Mouse (Mus musculus): ENCODE results near the gene Bbs7.

The Bbs7 gene

DNA sequence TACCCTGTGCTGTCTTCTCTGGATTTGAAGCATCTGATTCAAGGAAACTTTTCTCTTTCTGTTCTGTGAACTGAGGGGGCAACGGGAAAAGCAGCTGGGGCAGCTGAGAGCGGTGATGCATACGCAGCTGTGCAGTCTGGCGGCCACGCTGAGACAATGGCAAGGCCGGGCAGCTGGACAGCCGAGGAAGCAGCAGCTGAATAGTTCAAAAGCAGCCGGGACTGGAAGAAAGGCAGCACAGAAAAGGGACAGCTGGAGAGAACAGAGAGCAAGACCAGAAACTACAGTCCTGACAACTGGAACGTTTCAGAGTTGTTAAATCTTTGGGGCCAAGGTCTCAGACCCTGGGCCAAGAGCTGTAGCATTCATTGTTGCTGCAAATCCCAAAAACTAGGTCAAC lies 61.9 kb downstream of the Bbs7 start:
- DNase-seq: peak; percentile 20

- no peak for DNase-seq
These were observed 68.3 kb downstream of the Bbs7 start for GRCm38 (mm10) chr3:36544961-36545360.

DNA sequence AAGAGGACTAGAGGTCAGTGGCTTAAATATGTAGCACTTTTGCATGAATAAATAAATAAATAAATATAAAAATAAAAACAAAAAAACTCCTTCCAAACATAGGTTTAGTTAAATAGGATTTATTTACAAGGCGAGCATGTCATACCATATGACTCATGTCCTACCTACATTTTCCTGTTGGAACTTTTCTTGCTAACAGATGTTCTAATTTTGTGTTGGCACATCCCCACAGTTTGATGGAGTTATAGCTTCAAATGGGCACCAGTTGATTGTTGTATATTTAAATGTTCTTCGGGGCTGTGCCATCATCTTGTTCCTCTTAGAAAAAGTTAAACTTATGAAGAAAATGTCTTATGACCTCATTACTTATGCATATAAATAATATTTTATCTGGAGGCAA lies 71.9 kb downstream of the Bbs7 start:
- DNase-seq: no peak

DNA sequence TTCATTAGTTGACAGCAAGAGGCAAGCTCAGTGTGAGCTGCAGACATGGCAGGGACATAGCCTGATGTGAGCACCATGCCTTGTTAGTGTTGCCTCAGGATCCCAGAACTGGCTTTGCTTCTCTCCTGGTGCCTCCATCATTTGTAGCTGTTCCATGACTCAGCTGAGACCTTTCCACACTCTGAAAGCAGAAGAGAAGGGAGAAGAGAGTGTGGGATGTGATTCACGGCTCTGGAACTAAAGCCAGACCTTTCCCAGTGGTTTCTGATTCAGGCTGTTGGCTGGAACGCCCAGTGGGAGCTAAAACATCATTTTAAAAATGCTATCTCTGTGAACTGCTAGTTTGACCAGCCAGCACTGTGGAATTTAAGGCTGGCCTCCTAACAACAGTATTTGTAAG lies 72.5 kb downstream of the Bbs7 start:
- peak; percentile 65 for DNase-seq

DNA sequence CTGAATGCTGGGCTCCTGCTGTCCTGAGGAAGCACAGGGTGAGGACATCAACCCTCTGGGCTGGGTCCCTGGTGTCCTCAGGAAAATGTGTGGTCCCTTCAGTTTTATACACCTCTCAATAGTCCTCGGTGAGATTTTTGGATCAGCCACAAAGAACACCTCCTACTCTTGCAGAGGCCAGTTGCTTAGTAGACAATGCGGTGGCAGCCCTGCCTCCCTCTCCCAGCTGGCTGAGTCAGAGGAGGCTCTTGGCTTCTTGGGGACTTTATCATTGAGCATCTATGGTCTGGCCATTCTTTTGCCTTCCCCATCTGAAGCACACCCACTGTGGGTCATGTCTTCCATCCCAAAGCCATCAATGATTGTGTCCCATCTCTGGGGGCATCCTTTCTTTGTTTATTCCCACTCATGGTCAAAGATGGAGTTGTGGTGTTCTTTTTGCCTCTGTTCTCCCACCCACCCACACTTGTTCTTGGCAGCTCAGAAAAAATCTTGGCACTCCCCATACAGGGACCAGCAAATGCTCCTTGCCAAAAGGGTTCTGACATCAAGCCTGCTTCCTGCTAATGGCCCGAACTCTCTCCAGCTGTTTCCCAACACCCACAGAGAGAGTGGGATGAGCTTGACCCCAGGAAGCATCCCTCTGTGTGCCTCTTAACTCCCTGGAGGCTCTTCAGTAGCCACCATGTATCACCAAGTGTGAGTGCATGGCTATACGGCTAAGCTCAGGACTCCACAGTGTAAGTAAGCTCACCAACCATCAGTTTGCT lies 75.4 kb downstream of the Bbs7 start:
- peak; percentile 61 for DNase-seq

- no peak for DNase-seq
These were observed 77.2 kb downstream of the Bbs7 start for GRCm38 (mm10) chr3:36536041-36536440.

DNA sequence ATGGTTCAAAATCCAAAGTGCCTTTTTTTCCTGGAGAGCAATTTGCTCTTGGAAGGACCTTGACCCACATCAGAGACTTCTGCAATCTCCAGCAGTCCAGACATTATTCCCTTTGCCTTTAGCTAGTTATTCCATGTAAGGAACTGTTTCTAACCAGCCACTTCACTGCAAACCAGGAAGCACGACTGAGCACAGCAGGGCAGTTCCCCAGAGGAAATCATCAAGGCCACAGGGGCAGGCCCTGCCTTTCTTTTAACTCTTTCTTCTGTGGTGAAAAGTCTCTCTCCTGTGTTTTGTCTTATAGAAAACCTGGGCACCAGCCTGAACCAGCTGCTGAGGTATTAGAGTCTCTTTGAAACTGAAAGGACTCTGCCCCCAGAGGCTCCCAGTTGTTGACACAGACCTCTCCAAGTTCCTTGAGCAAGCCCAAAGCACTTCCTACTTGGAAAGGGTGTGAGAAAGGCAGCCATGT lies 80.0 kb downstream of the Bbs7 start:
- no peak for DNase-seq

DNA sequence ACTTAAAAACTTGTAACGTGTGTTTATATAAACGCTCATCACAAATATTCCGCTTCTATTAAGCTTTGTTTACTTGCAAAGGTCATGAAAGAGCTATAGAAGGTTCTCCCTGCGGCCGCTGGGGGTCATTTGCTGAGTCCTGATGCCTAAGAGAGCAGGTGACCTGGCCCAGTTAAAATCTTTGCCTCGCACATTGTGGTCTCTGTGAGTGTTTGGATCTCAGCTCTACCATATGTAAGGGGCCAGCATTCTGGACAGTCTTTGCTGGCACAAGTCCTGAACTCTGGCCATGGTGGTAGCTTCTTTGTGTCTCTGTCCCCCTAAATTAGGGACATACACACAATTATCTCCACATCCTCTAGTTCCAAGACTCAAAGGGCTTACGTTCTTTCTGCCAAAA lies 80.5 kb downstream of the Bbs7 start:
- DNase-seq: no peak

DNA sequence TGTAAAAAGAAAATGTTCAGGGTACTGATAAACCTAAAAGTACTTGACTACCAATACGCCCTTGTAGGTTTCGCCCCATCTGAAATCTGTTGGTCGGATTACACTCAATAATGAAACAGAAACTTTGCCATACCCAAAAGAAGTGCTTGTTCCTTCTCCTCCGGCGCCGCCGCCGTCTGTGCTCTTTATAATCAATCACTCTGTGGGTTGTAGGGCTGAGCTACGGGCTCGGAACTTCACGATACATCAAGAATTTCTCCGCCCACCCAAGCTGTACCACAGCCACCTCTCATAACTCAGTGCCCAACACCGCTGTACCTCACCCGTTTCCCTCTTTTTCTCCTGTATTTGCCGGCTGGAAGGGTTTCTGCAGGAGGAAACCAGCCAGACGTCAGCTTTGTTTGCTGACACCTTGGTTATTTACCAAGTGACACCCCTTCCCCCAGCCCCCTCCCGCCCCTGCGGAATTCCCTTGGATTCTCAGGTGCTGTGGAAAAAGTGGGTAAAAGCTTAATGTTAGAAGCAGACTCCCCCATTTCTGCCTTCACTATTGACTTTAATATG lies 81.2 kb downstream of the Bbs7 start:
- DNase-seq: no peak

- peak; percentile 59 for DNase-seq
These were observed 82.0 kb downstream of the Bbs7 start for GRCm38 (mm10) chr3:36531242-36531641.

- DNase-seq: peak; percentile 33
These were observed 82.5 kb downstream of the Bbs7 start for GRCm38 (mm10) chr3:36530781-36531180.

- peak; percentile 90 for DNase-seq
These were observed 82.9 kb downstream of the Bbs7 start for GRCm38 (mm10) chr3:36530345-36530744.

- DNase-seq: peak; percentile 15
These were observed 88.8 kb downstream of the Bbs7 start for GRCm38 (mm10) chr3:36524466-36524865.

Measured in right cerebral cortex, adult 18-20 months (tissue).